16 mouse cellular contexts compared by ENCODE assay signal in genomic region chr8:116359761-116360160, GRCm38 (mm10).
"Had no signal": no experiment of that assay in that cellular context is flagged by ENCODE, and none has a peak within 500 bp of the region (broad histone marks: within the 10 kb centered on the region; RNA-seq: fewer than 3 reads in every experiment).

No protein-coding gene starts in this region.

- H3K9me3 ChIP-seq: neural tube, embryonic 13.5 days; neural tube, embryonic 15.5 days; stomach, embryonic 15.5 days had no signal

- H3K4me3 ChIP-seq: neural tube, embryonic 13.5 days; neural tube, embryonic 15.5 days; stomach, embryonic 15.5 days had no signal

- H3K27me3 ChIP-seq: neural tube, embryonic 13.5 days; neural tube, embryonic 15.5 days; stomach, embryonic 15.5 days had no signal

- DNase-seq: retina, postnatal 1 day; right cerebral cortex, adult 18-20 months; right cerebral cortex, postnatal 14 days; right cerebral cortex, postnatal 25 days; right cerebral cortex, postnatal 4 days; spleen, adult 18-20 months; thymus, adult 18-20 months; thymus, adult 2 months; thymus, postnatal 14 days; thymus, postnatal 25 days; thymus, postnatal 36 days; thymus, postnatal 4 days had no signal

- H3K9ac ChIP-seq: neural tube, embryonic 13.5 days; neural tube, embryonic 15.5 days; stomach, embryonic 15.5 days had no signal

- H3K36me3 ChIP-seq: neural tube, embryonic 13.5 days; neural tube, embryonic 15.5 days; stomach, embryonic 15.5 days had no signal

- H3K4me1 ChIP-seq: neural tube, embryonic 13.5 days; neural tube, embryonic 15.5 days; stomach, embryonic 15.5 days had no signal

- H3K4me2 ChIP-seq: neural tube, embryonic 13.5 days; neural tube, embryonic 15.5 days; stomach, embryonic 15.5 days had no signal

- H3K27ac ChIP-seq: neural tube, embryonic 13.5 days; neural tube, embryonic 15.5 days; stomach, embryonic 15.5 days; stomach, postnatal 0 days had no signal
